9 mouse cellular contexts compared by ENCODE assay signal in genomic region chrX:8948130-8948805, GRCm38 (mm10). TPM values are rescaled to one million over a fixed set of nuclear protein-coding genes. Genes with fewer than 3 reads are reported as not detected.
DNase-seq lines count a peak whose midpoint lies in the region; ATAC-seq and TF ChIP-seq lines count a peak whose summit lies in the region.
"Not testable (repeated sequence)": the region's sequence is repeated elsewhere in the genome, so short reads cannot be mapped to it uniquely, and the experiment has no call there.
"Had no signal": no experiment of that assay in that cellular context is flagged by ENCODE, and none has a peak within 500 bp of the region (broad histone marks: within the 10 kb centered on the region; RNA-seq: fewer than 3 reads in every experiment).

No protein-coding gene starts in this region.

- peak; percentile 92 for ATAC-seq in hindbrain, embryonic 13.5 days (ENCODE audit: low FRiP score)
- not testable (repeated sequence) for ATAC-seq in lung, postnatal 0 days

- not testable (repeated sequence) for H3K4me1 ChIP-seq in hindbrain, embryonic 13.5 days (replicated peaks); lung, postnatal 0 days (ENCODE audit: insufficient read depth, low read depth, low read length)

- TF ChIP-seq CTCF in lung, postnatal 0 days (IDR thresholded peaks at IDR 0.05) = peak; percentile 84

- DNase-seq in MN1 (ENCODE audit: low spot score) = peak; percentile 56
- DNase-seq in cerebellum, adult 8-10 months = peak; percentile 73
- peak; percentile 58 to 94 for DNase-seq in frontal cortex, adult 2 months (ENCODE audit: extremely low spot score in 1 of 2, low spot score in 1 of 2)
- DNase-seq in layer of hippocampus, adult 9-11 months = peak; percentile 71
- DNase-seq in lung, postnatal 0 days (ENCODE audit: low spot score) = peak; percentile 55
- peak; percentile 87 for DNase-seq in retina, embryonic 14.5 days (ENCODE audit: low spot score)
- peak; percentile 61 to 64 for DNase-seq in thymus, postnatal 36 days

- not testable (repeated sequence) for H3K27me3 ChIP-seq in hindbrain, embryonic 13.5 days; lung, postnatal 0 days (replicated peaks; ENCODE audit: insufficient read depth, low read length)

- 18% methylated on average over 7 of the region's 7 CpGs for WGBS in hindbrain, embryonic 13.5 days
- 15% methylated on average over 6 of the region's 7 CpGs for WGBS in lung, postnatal 0 days

- TF ChIP-seq EP300 in lung, postnatal 0 days (IDR thresholded peaks at IDR 0.05) = not testable (repeated sequence)

- H3K4me2 ChIP-seq in hindbrain, embryonic 13.5 days; lung, postnatal 0 days (replicated peaks; ENCODE audit: low read depth, low read length): not testable (repeated sequence)

- H3K36me3 ChIP-seq in hindbrain, embryonic 13.5 days; lung, postnatal 0 days (ENCODE audit: insufficient read depth, low read length): not testable (repeated sequence)

- H3K4me3 ChIP-seq in hindbrain, embryonic 13.5 days; lung, postnatal 0 days (ENCODE audit: low read depth, low read length): not testable (repeated sequence)

- H3K9me3 ChIP-seq in hindbrain, embryonic 13.5 days; lung, postnatal 0 days (ENCODE audit: low read length): not testable (repeated sequence)

- H3K27ac ChIP-seq in hindbrain, embryonic 13.5 days; lung, postnatal 0 days (ENCODE audit: low read length): not testable (repeated sequence)

- not testable (repeated sequence) for H3K9ac ChIP-seq in hindbrain, embryonic 13.5 days; lung, postnatal 0 days (replicated peaks; ENCODE audit: low read depth)

RNA-seq across cellular contexts. Expression of gene Fthl17b, which starts 14.5 kb away (rescaled TPM):
- not detected in 2 replicates for polyA plus RNA-seq in frontal cortex, adult 2 months (2012; rRNA removed)
- not detected in 2 replicates for polyA plus RNA-seq in hindbrain, embryonic 13.5 days (2015; fragmentation: Nextera tagmentation; extraction: Ambion mirVana)
- not detected in 2 replicates for polyA plus RNA-seq in lung, postnatal 0 days (2015; fragmentation: Nextera tagmentation; extraction: Ambion mirVana)
- polyA plus RNA-seq: embryonic facial prominence, embryonic 15.5 days had no signal

RNA-seq across cellular contexts. Expression of gene Fthl17c, which starts 28.1 kb away (rescaled TPM):
- not detected in 2 replicates for polyA plus RNA-seq in frontal cortex, adult 2 months (2012; rRNA removed)
- polyA plus RNA-seq in hindbrain, embryonic 13.5 days (2015; fragmentation: Nextera tagmentation; extraction: Ambion mirVana) = not detected in 2 replicates
- polyA plus RNA-seq in lung, postnatal 0 days (2015; fragmentation: Nextera tagmentation; extraction: Ambion mirVana) = not detected in 2 replicates
- polyA plus RNA-seq: embryonic facial prominence, embryonic 15.5 days had no signal

RNA-seq across cellular contexts. Expression of gene Fthl17d, which starts 38.3 kb away (rescaled TPM):
- not detected in 2 replicates for polyA plus RNA-seq in frontal cortex, adult 2 months (2012; rRNA removed)
- polyA plus RNA-seq in hindbrain, embryonic 13.5 days (2015; fragmentation: Nextera tagmentation; extraction: Ambion mirVana) = not detected in 2 replicates
- polyA plus RNA-seq in lung, postnatal 0 days (2015; fragmentation: Nextera tagmentation; extraction: Ambion mirVana) = not detected in 2 replicates
- polyA plus RNA-seq: embryonic facial prominence, embryonic 15.5 days had no signal

RNA-seq across cellular contexts. Expression of gene B630019K06Rik, which starts 56.1 kb away (rescaled TPM):
- 20.0 and 20.4 TPM in 2 replicates for polyA plus RNA-seq in frontal cortex, adult 2 months (2012; rRNA removed)
- 19.4 and 20.4 TPM in 2 replicates for polyA plus RNA-seq in hindbrain, embryonic 13.5 days (2015; fragmentation: Nextera tagmentation; extraction: Ambion mirVana)
- 2.2 and 2.7 TPM in 2 replicates for polyA plus RNA-seq in lung, postnatal 0 days (2015; fragmentation: Nextera tagmentation; extraction: Ambion mirVana)
